Mouse (Mus musculus): Measurements from ENCODE around the gene Fam161b. TPM values are rescaled to one million over a fixed set of nuclear protein-coding genes. Genes with fewer than 3 reads are reported as not detected.

Fam161b gene
- 9.4 TPM in 2 replicates for polyA plus RNA-seq (2012; rRNA removed)

DNA sequence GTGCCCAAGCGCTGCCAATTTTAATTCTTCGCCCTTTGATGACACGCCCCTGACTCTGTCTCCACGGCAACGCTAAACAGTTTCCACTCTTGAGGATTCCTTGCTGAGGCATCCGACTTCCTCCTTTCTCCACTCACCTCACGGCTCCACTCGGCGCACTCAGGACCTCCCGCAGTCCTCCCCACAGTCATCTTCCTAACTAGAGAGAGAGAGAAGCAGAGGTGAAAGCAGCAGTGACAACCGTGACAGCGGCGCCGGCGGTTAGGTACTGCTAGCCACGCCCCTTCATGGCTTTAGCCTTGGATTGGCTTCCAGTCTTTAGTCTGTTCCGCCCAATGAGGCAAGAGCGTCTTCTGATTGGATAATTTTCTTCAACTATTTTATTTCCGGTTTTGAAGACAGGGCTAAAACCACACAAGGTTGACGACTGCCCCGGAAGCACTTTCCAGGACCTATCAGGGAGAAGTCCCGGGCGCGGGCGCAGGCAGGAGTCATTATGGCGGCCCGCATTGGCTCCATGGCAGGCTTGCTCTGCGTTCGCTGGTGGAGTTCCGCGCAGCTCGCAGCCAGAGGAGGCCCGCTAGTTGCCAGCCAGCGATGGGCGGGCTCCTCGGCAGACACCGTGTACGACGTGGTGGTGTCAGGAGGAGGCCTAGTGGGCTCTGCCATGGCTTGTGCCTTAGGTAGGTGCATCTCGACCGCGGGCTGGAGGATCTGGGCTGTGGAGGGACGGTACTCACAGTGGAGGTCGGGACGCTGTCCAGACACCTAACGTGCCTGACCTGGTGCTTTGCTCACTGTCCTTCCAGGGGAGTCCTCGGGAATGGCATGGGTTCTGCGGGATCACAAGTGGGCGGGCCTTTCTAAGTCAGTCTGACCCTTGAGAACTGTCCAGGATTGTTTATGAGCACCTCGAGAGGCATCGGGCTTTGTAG lies at the start of gene Fam161b, which contains the start of gene Coq6:
TSS of gene Fam161b (minus strand) at position 279 of the 935 bp plus-strand sequence.
TSS of gene Coq6 (plus strand) at position 103 of the 935 bp plus-strand sequence.
- H3K4me3 ChIP-seq (ENCODE audit: control insufficient read depth, low read depth, low read length) = peak within 1 kb of the TSS; percentile 100
- H3K36me3 ChIP-seq (ENCODE audit: control insufficient read depth, insufficient read depth, low read length) = no peaks in the 10 kb centered on the region; the same call in 1 of the 2 replicates
- peak; percentile 92 for TF ChIP-seq POLR2A (IDR thresholded peaks at IDR 0.05; ENCODE audit: control insufficient read depth, low read depth, low read length)
- TF ChIP-seq CTCF (IDR thresholded peaks at IDR 0.05; ENCODE audit: control insufficient read depth, insufficient read depth, insufficient replicate concordance, low read depth, low read length) = no peak
- no peaks in the 10 kb centered on the region for H3K27me3 ChIP-seq (ENCODE audit: control insufficient read depth, insufficient read depth, low read length)
- H3K4me1 ChIP-seq (ENCODE audit: control insufficient read depth, insufficient read depth, low read length) = no peaks in the 10 kb centered on the region
- peak within 1 kb of the TSS; percentile 100 for H3K27ac ChIP-seq (ENCODE audit: control insufficient read depth, insufficient read depth, low read depth, low read length)

DNA sequence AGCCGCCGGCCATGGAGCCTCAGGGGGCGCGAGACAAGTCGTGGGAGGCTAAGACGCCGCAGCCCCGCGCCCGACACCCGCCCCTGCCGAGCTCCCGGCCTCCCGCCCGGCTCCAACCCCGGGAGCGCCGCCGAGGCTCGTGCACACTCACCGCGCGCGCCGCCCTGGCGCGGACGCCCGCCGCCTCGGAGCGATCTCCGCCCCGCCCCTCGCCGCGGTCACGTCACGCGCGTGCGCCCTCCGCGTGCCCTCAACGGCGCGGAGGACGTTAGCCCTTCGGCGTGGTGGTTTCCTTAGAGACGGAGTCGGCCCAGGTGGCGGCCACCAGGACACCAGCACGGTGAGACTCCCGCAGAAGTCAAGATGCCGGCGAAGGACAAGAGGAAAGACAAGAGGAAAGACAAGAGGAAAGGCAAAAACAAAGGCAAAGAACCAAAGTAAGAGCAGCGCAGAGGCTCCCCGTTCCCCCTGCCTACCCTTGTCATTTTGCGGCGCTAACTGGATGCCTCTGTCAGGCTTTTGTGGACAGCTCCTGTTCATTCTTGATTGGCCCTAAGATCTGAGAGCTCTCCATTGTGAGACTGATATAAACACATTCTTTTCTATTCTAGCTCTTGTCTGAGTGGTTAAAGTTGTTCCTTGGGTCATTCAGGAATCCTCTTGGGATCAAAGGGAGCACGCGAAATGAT lies 47.3 kb upstream of the Fam161b start, which contains the start of the genes Entpd5 and Bbof1:
TSS of gene Entpd5 (minus strand) at position 211 of the 689 bp plus-strand sequence.
TSS of gene Bbof1 (plus strand) at position 253 of the 689 bp plus-strand sequence.
- peak within 1 kb of the TSS; percentile 92 for H3K4me3 ChIP-seq (ENCODE audit: control insufficient read depth, low read depth, low read length)
- no peaks in the 10 kb centered on the region for H3K27me3 ChIP-seq (ENCODE audit: control insufficient read depth, insufficient read depth, low read length)
- TF ChIP-seq CTCF (IDR thresholded peaks at IDR 0.05; ENCODE audit: control insufficient read depth, insufficient read depth, insufficient replicate concordance, low read depth, low read length) (no peak), POLR2A (IDR thresholded peaks at IDR 0.05; ENCODE audit: control insufficient read depth, low read depth, low read length) (peak; percentile 97)
- H3K36me3 ChIP-seq (ENCODE audit: control insufficient read depth, insufficient read depth, low read length) = peaks cover 2% of the 10 kb centered on the region
- peaks cover 3% of the 10 kb centered on the region; the same call in 1 of the 2 replicates for H3K4me1 ChIP-seq (ENCODE audit: control insufficient read depth, insufficient read depth, low read length)
- H3K27ac ChIP-seq (ENCODE audit: control insufficient read depth, insufficient read depth, low read depth, low read length) = peak within 1 kb of the TSS; percentile 99

DNA sequence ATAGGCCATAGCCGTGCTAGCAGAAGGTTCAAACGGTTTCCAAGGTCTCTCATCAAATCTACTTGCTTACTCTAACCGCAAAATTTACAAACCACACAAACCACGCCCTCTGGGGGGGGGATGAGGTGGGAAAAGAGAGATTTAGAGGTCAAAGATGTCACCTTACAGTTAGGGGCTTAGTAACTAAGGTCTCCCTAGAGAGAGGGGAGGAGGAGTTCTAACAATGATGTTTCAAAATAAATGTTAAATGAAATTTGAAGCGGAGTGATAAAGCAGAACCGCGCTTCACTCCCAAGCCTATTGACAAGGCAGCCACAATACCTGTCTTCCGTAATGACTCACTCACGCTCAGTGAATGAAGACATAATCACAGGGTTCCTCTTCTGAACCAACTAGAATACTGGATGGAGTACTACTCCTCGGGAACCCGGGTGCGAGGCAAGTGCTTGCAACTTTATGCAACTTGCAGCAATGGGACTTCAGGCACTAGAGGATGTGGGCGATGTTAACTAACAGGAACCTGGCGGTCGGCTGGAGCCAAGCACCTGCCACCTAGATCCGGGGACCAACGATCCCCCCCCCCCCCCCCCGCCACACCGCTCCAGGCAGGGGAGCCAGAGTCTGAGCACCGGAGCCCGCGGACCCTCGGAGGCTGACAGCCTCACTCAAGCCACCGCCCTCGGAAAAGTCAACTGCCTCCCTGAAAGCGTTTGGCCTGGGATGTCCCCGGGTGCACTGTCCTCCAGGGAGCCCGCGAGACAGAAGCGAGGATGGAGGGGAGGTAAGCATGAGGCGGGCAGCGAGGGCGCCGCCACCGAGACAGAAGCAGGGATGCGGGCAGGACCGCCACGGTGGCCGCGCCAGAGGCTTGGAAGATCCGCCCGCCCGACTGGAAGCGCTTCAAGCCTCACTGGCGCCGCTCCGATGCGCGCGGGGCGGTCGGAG lies 46.5 kb upstream of the Fam161b start:
- Histone ChIP-seq H3K27ac (ENCODE audit: control insufficient read depth, insufficient read depth, low read depth, low read length) (peak overlapping the region; percentile 86), H3K4me1 (ENCODE audit: control insufficient read depth, insufficient read depth, low read length) (peaks cover 3% of the 10 kb centered on the region; the same call in 1 of the 2 replicates), H3K4me3 (ENCODE audit: control insufficient read depth, low read depth, low read length) (peak overlapping the region; percentile 92), H3K36me3 (ENCODE audit: control insufficient read depth, insufficient read depth, low read length) (peaks cover 2% of the 10 kb centered on the region), H3K27me3 (ENCODE audit: control insufficient read depth, insufficient read depth, low read length) (no peaks in the 10 kb centered on the region)
- TF ChIP-seq CTCF (IDR thresholded peaks at IDR 0.05; ENCODE audit: control insufficient read depth, insufficient read depth, insufficient replicate concordance, low read depth, low read length) (no peak), POLR2A (IDR thresholded peaks at IDR 0.05; ENCODE audit: control insufficient read depth, low read depth, low read length) (no peak)

DNA sequence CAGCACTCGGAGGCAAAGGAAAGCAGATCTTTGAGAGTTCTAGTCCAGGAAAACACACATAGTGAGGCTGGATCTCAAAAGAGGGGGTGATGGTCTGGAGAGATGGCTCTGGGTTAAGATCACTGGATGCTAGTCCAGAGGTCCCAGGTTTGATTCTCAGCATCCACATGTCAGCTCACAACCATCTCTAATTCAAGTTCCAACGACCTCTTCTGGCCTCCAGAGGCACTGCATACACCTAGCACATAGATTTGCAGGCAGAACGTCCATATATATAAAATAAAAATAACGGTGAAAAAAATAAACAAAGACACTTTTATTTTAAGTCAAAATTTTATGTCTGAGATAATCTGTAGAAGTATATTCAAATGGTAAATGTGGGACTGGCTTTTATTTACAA lies 45.6 kb upstream of the Fam161b start:
- TF ChIP-seq POLR2A (IDR thresholded peaks at IDR 0.05; ENCODE audit: control insufficient read depth, low read depth, low read length) = no peak
- no peak for TF ChIP-seq CTCF (IDR thresholded peaks at IDR 0.05; ENCODE audit: control insufficient read depth, insufficient read depth, insufficient replicate concordance, low read depth, low read length)
- Histone ChIP-seq H3K4me3 (ENCODE audit: control insufficient read depth, low read depth, low read length) (peak overlapping the region; percentile 62), H3K4me1 (ENCODE audit: control insufficient read depth, insufficient read depth, low read length) (peaks cover 3% of the 10 kb centered on the region; the same call in 1 of the 2 replicates), H3K27ac (ENCODE audit: control insufficient read depth, insufficient read depth, low read depth, low read length) (no peak overlapping the region), H3K27me3 (ENCODE audit: control insufficient read depth, insufficient read depth, low read length) (no peaks in the 10 kb centered on the region), H3K36me3 (ENCODE audit: control insufficient read depth, insufficient read depth, low read length) (peaks cover 2% of the 10 kb centered on the region)

GRCm38 (mm10) chr12:84404541-84404940 lies 42.9 kb upstream of the Fam161b start:
- Histone ChIP-seq H3K4me1 (ENCODE audit: control insufficient read depth, insufficient read depth, low read length) (peaks cover 3% of the 10 kb centered on the region; the same call in 1 of the 2 replicates), H3K27me3 (ENCODE audit: control insufficient read depth, insufficient read depth, low read length) (no peaks in the 10 kb centered on the region), H3K4me3 (ENCODE audit: control insufficient read depth, low read depth, low read length) (no peak overlapping the region), H3K27ac (ENCODE audit: control insufficient read depth, insufficient read depth, low read depth, low read length) (no peak overlapping the region), H3K36me3 (ENCODE audit: control insufficient read depth, insufficient read depth, low read length) (peaks cover 2% of the 10 kb centered on the region)
- TF ChIP-seq POLR2A (IDR thresholded peaks at IDR 0.05; ENCODE audit: control insufficient read depth, low read depth, low read length) = no peak
- TF ChIP-seq CTCF (IDR thresholded peaks at IDR 0.05; ENCODE audit: control insufficient read depth, insufficient read depth, insufficient replicate concordance, low read depth, low read length) = no peak

- Histone ChIP-seq H3K27me3 (ENCODE audit: control insufficient read depth, insufficient read depth, low read length) (no peaks in the 10 kb centered on the region), H3K4me3 (ENCODE audit: control insufficient read depth, low read depth, low read length) (no peak overlapping the region), H3K36me3 (ENCODE audit: control insufficient read depth, insufficient read depth, low read length) (no peaks in the 10 kb centered on the region), H3K4me1 (ENCODE audit: control insufficient read depth, insufficient read depth, low read length) (peaks cover 3% of the 10 kb centered on the region; the same call in 1 of the 2 replicates), H3K27ac (ENCODE audit: control insufficient read depth, insufficient read depth, low read depth, low read length) (no peak overlapping the region)
- no peak for TF ChIP-seq CTCF (IDR thresholded peaks at IDR 0.05; ENCODE audit: control insufficient read depth, insufficient read depth, insufficient replicate concordance, low read depth, low read length)
- TF ChIP-seq POLR2A (IDR thresholded peaks at IDR 0.05; ENCODE audit: control insufficient read depth, low read depth, low read length) = no peak
Observed at GRCm38 (mm10) chr12:84402923-84403322, 41.3 kb upstream of the Fam161b start.
